Mouse (Mus musculus) ES-E14 (cell line): ENCODE measurements around the gene Wwtr1.

Source experiments
- CHD2 ChIP-seq: IDR thresholded peaks from 2 replicates; pipeline ENCODE4 v1.6.1; 2014; ENCODE audit warnings: mild to moderate bottlenecking, low read depth, low read length, inconsistent platforms
- HCFC1 ChIP-seq: IDR thresholded peaks from 2 replicates; pipeline ENCODE4 v1.6.1; 2012; ENCODE audit warnings: low read length, inconsistent platforms, borderline replicate concordance; ENCODE audit not compliant: insufficient read depth
- MAFK ChIP-seq: IDR thresholded peaks from 2 replicates; pipeline ENCODE4 v1.6.1; 2014; ENCODE audit warnings: mild to moderate bottlenecking, low read depth, low read length, inconsistent platforms; ENCODE audit not compliant: insufficient read depth
- ZNF384 ChIP-seq: IDR thresholded peaks from 2 replicates; pipeline ENCODE4 v1.6.1; 2012; ENCODE audit warnings: low read depth, low read length, inconsistent platforms

DNA sequence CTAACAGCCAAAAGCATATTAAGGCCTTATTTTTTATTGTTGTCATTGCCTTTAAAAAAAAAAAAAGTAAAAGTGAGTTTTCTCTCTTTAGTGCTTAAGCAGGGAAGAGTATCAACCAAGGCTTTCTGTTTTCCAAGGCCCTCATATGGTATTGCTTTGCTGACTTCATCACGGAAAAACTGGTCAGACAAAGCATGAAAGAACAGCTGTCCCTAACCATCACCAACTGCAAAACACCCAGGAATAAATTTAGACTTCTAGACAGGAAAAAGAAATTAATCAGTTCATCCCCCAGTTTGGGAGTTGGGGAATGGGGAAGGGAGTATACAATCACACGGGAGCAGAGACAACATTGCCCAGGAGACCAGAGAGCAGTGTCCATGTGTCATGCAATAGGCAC, 79.3 kb downstream of the Wwtr1 start:
- TF ChIP-seq ZNF384 (no peak), CHD2 (no peak), HCFC1 (no peak), MAFK (no peak)
